Mouse (Mus musculus) G1E (cell line): Measurements from ENCODE around the gene Apobec3.

ENCODE experiments used
- CTCF ChIP-seq: IDR thresholded peaks from 2 replicates; pipeline ENCODE4 v1.5.1; 2012; ENCODE audit warnings: low read depth, low read length, inconsistent platforms, mixed read lengths
- TAL1 ChIP-seq: conservative IDR thresholded peaks from 2 replicates; pipeline ENCODE4 v1.6.1; 2012; ENCODE audit warnings: low read depth, low read length, inconsistent platforms, mixed read lengths

DNA sequence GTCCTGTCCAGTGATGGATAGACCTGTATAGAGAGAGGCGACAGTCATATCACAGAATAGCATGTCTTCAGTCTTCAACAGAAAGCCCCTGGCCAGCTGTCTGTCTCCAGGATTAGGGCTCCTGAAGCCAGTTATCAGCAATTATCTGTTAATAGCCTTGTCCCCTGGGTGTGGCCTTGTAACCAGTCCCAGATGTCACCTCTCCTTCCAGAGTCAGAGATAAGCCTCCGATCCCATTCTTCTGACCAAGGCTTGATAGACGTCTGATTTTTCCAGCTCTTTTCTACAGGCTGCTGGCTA, 2.3 kb downstream of the Apobec3 start:
- no peak for TF ChIP-seq CTCF
- no peak for TF ChIP-seq TAL1
